Mouse (Mus musculus) right cerebral cortex, postnatal 14 days (tissue): ENCODE results near the gene Gm13285.
"Not testable (repeated sequence)": the region's sequence is repeated elsewhere in the genome, so short reads cannot be mapped to it uniquely, and the experiment has no call there.

Experiments
- DNase-seq: peaks from one replicate; pipeline ENCODE4 v3.0.0; 2022

Gene Gm13285

GRCm38 (mm10) chr4:88797097-88797496 is 2.4 kb upstream of the Gm13285 start, which contains the start of gene Gm13279:
Gene Gm13279, plus strand, starts transcription at chr4:88797397.
- DNase-seq = not testable (repeated sequence)

DNA sequence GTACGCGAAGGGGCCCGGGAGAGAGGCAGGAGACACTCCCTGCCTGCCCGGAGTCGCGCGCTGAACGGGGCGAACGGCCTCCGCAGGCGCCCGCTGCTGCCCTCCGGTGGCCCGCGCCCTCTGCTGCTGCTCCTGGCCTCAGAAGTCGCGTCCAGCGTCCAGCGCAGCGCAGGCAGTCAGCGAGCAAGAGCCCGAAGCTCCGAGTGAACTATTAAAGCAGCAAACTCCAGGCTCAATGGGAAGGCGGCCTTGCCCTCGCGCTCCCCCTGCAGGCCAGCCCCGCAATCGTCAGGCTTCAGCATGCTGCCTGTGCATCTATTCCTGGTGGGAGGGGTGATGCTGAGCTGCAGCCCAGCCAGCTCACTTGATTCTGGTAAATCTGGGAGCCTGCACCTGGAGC is 3.5 kb downstream of the Gm13285 start, which contains the start of gene Gm13287:
TSS of gene Gm13287 (plus strand) at position 301 of the 400 bp plus-strand sequence.
- not testable (repeated sequence) for DNase-seq

DNA sequence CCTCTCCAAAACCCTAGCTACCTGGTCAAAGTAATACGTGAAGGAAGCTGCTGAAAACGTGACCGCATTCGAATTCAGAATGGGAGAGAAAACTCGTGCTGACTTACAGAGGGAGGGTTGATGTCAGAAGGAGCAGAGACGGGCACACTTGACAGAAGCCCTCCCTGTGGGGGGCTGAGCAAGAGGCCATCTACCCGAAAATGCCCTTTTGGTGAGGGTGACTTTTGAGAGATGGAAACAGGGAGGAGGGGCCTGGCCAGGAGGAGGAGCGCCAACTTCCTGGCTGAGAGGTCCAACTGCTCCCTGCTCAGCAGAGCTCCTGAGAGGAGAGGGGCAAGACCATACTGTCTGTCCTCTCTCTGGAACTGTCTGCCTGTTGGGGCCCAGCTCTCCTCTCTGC is 5.8 kb downstream of the Gm13285 start, which contains the start of gene Gm13288:
TSS of gene Gm13288 (plus strand) at position 301 of the 400 bp plus-strand sequence.
- not testable (repeated sequence) for DNase-seq

DNA sequence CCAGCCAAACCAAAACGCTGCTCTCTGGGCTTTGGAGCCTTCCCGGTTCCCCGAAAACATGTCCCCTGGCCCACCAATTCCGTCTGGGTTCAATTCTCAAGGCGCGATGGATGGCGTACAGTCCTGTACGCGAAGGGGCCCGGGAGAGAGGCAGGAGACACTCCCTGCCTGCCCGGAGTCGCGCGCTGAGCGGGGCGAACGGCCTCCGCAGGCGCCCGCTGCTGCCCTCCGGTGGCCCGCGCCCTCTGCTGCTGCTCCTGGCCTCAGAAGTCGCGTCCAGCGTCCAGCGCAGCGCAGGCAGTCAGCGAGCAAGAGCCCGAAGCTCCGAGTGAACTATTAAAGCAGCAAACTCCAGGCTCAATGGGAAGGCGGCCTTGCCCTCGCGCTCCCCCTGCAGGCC is 6.3 kb downstream of the Gm13285 start:
- not testable (repeated sequence) for DNase-seq

GRCm38 (mm10) chr4:88815928-88816327 is 16.5 kb downstream of the Gm13285 start, which contains the start of gene Ifna7:
Gene Ifna7, plus strand, starts transcription at chr4:88816228.
- no peak for DNase-seq

DNA sequence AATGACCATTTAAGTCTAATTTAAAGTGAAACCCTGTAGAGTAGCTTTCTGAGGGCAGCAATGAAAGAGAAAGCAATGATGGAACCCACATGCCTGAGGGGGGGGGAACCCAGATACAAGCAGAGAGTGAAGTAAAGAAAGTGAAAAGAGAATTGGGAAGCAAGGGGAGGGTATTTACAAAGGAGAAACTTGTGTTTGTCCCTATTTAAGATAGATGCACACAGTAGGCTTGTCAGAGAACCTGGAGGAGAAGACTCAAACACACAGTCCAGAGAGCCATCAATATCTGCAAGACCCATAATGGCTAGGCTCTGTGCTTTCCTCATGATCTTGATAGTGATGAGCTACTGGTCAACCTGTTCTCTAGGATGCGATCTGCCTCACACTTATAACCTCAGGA is 20.2 kb downstream of the Gm13285 start, which contains the start of gene Ifna11:
TSS of gene Ifna11 (plus strand) at position 301 of the 400 bp plus-strand sequence.
- DNase-seq = no peak

- DNase-seq = no peak
Measured at GRCm38 (mm10) chr4:88822995-88823394, 23.5 kb downstream of the Gm13285 start.

- DNase-seq = not testable (repeated sequence)
Measured at GRCm38 (mm10) chr4:88827116-88827515, 27.7 kb downstream of the Gm13285 start, which contains the start of gene Ifna6. Gene Ifna6, plus strand, starts transcription at chr4:88827416.

DNA sequence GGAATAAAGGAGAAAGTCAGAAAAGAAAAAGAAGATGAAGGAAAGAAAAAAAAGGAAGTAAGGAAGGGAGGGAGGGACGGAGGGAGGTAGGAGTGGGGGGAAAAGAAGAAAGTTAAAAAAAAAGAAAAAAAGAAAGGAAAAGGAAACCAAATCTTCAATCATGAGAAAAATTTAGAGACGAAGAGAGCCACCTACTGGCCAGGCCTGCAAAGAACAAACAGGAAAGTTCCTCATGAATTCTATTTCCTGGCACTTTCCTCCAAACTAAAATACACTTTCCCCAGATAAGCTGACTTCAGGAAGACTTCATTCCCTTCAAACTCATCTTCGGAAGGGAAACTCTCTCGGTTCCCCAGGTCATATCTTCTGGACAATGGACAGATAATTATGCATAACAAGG is 31.1 kb downstream of the Gm13285 start:
- peak; percentile 28 for DNase-seq

DNA sequence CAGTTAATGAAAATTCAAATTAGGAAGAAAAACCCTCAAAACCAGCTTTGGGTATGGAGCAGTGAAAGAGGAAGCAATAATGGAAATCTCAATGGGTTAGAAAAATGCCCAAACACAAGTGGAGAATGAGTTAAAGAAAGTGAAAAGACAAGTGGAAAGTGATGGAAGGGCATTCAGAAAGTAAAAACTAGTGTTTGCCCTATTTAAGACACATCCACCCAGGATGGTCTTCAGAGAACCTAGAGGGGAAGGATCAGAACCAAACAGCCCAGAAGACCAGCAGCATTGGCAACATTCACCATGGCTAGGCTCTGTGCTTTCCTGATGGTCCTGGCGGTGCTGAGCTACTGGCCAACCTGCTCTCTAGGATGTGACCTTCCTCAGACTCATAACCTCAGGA is 35.8 kb downstream of the Gm13285 start, which contains the start of gene Ifna5:
TSS of gene Ifna5 (plus strand) at position 301 of the 400 bp plus-strand sequence.
- not testable (repeated sequence) for DNase-seq

DNA sequence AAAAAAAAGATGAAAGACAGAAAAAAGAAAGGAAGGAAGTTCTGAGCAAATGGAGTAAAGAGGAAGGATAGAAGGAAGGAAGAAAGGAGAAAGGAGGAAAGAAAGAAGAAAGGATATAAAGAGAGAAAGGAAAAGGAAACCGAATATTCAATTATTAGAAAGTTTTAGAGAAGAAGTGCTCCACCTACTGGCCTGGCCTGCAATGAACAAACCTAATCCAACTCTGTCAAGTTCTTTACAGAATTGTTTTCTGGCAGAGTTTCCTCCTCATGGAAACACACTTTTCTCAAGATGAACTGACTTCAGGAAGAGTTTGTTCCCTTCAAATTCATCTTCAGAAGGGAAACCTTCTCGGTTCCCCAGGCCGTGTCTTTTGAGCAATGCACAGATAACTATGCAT is 39.4 kb downstream of the Gm13285 start:
- no peak for DNase-seq

GRCm38 (mm10) chr4:88840058-88840457 is 40.6 kb downstream of the Gm13285 start:
- DNase-seq = no peak

- DNase-seq = no peak
Measured at GRCm38 (mm10) chr4:88841438-88841911, 42.0 kb downstream of the Gm13285 start, which contains the start of gene Ifna4. Gene Ifna4, plus strand, starts transcription at chr4:88841861.

GRCm38 (mm10) chr4:88845334-88845733 is 45.9 kb downstream of the Gm13285 start:
- no peak for DNase-seq

DNA sequence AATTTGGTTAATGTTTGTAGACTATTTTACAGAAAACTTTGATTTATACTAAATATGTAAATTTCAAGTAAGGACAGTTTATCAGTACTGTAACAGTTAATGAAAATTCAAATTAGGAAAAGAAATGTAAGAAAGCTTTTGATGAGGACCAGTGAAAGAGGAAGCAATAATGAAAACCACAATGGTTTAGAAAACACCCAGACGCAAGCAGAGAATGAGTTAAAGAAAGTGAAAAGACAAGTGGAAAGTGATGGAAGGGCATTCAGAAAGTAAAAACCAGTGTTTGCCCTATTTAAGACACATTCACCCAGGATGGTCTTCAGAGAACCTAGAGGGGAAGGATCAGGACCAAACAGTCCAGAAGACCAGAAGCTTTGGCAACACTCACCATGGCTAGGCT is 50.2 kb downstream of the Gm13285 start, which contains the start of gene Ifna1:
TSS of gene Ifna1 (plus strand) at position 390 of the 400 bp plus-strand sequence.
- DNase-seq = no peak
